Mouse (Mus musculus): Measurements from ENCODE around the gene Fgl2.
"Not testable (repeated sequence)": the region's sequence is repeated elsewhere in the genome, so short reads cannot be mapped to it uniquely, and the experiment has no call there.

Gene Fgl2

DNA sequence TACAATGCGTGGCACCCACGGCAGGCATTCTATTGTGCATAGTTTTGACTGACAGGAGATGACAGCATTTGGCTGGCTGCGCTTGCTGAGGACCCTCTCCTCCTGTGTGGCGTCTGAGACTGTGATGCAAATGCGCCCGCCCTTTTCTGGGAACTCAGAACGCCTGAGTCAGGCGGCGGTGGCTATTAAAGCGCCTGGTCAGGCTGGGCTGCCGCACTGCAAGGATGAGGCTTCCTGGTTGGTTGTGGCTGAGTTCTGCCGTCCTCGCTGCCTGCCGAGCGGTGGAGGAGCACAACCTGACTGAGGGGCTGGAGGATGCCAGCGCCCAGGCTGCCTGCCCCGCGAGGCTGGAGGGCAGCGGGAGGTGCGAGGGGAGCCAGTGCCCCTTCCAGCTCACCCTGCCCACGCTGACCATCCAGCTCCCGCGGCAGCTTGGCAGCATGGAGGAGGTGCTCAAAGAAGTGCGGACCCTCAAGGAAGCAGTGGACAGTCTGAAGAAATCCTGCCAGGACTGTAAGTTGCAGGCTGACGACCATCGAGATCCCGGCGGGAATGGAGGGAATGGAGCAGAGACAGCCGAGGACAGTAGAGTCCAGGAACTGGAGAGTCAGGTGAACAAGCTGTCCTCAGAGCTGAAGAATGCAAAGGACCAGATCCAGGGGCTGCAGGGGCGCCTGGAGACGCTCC lies at the start of gene Fgl2:
Gene Fgl2, plus strand, starts transcription at position 150 of the 687 bp plus-strand sequence.
- DNase-seq, result peak; percentile 97

DNA sequence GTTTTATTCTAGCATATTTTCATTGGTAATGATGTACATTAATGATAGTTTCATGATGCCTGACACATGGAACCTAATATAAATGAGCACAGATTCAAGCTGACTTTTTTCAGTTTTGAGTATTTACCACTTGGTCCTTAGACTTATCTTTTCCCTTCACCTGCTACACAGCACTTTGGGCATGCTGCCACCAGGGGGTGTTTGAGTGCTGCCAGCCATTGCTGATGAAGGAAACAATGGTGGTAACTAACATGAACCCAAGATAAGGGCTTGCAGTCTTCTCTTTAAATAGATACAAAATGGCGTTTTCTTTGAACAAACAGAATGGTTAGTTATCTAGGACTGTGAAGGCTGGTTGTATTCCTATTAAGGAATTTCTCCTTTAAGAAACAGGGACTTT lies 45.9 kb upstream of the Fgl2 start:
- DNase-seq, result no peak

- DNase-seq, result peak; percentile 90
Measured at GRCm38 (mm10) chr5:21328560-21328959, 43.9 kb upstream of the Fgl2 start.

- DNase-seq, result peak; percentile 94
Measured at GRCm38 (mm10) chr5:21329672-21330665, 42.5 kb upstream of the Fgl2 start.

- no peak for DNase-seq
Measured at GRCm38 (mm10) chr5:21331656-21332055, 40.8 kb upstream of the Fgl2 start.

DNA sequence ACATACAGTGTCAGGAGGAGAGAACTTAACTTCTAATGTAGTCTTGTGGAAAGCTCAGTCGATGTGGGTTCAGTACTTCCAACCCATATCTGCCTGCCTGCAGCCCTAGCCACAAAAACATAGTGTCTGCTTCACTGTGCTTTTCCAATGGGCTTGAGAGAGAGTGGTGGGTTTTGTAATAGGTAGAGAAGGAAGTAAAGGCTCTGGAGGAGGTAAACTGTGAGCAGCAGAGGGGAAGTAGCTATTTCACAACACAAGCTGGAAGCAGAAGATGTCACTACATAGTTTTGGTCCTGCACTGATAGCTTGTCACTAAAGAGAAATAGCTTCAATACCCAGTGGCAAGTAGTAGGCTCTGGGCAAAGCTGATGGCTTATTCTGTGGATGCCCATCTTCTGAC lies 40.3 kb upstream of the Fgl2 start:
- no peak for DNase-seq

DNA sequence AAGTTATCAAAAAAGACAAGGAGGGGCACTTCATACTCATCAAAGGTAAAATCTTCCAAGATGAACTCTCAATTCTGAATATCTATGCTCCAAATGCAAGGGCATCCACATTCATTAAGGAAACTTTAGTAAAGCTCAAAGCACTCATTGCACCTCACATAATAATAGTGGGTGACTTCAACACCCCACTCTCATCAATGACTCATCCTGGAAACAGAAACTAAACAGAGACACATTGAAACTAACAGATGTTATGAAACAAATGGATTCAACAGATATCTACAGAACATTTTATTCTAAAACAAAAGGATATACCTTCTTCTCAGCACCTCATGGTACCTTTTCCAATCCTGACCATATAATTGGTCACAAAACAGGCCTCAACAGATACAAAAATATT lies 30.2 kb upstream of the Fgl2 start:
- not testable (repeated sequence) for DNase-seq

DNA sequence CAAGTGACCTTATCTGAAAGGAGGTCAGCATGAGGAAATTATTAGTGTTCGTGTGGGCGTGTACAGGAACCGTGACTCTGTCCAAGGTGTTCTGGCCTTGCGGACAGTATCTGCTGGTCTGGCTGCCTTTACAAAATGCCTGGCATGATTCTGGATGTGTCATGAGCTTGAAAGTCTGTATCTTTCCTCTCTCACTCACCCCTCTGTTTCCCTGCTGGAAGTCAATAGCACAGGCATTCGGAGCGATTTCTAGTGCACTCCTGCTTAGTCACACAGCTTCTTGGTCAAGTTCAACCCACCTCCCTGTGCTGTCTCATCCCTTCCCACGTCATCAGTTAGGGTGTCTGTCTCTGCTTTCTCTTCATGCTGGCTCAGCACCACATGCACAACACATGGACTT lies 24.1 kb upstream of the Fgl2 start:
- peak; percentile 95 for DNase-seq

DNA sequence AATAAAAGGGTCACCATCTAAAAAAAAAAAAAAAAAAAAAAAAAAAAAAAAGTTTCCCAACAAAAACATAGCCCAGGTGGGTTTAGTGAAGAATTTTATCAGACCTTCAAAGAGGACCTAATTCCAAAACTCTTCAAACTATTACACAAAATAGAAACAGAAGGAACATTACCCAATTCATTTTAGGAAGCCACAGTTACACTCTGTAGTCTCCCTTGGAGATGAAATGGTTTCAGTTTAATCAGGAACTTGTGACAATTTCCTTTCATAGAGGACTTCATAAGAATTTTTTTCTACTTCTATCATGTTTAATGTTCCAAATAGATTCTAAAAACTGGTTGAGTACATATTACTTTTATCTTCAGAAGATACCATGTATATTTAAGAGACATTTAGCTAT lies 20.8 kb upstream of the Fgl2 start:
- DNase-seq, result no peak

- no peak for DNase-seq
Measured at GRCm38 (mm10) chr5:21358648-21359047, 13.8 kb upstream of the Fgl2 start.

- DNase-seq, result no peak
Measured at GRCm38 (mm10) chr5:21363343-21363742, 9.1 kb upstream of the Fgl2 start.

DNA sequence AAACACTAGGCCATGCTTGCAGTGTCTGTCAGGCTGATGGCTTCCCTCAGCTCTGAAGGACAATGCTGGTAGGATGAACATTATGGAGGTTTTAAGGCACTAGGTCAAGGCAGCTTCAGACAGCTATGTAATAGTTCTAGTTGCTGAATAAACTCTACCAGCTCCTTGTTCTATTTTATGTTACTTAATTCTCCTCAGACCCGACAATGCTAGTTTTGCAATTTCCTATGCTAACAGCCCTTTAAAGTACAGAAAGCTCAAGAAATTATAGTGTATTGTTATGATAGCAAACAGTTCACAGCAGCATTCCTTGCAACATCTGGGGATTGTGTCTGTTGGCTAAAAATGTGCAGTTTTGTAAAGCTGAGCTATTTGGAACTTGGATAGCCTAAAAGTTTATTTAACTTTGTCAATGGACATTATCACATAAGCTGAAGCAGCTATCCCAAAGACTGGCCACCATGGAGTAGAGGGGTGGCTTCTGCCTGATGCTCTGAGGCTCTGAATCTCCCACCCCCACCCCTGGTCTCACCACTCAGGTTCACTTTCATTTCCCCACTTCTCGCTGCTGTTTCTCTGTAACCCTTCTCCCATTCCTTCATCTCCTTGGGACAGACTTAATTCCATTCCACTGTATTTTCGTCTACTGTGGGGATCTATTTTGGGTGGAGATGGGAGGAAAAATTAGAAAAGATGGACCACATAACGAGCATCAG lies 5.9 kb upstream of the Fgl2 start:
- no peak for DNase-seq

DNA sequence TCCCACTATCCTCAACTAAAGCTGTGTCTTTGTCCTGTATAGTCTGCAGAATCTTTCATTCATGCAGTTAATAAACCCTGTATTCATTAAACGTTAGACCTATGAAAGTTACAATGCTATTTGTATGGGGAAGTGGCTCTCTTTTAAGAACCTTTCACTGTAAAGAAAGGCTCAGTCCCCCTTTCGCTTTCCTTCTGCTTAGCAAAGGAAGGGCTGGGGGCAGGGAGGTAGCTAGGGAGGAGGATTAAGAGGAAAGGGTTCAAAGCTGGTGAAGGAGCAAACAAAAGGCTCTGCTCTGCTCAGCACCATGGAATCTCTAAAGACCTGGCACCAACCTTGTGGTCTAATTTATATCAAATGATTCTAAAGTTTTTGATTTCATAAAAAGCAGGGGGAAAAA lies 4.9 kb upstream of the Fgl2 start:
- DNase-seq, result no peak

DNA sequence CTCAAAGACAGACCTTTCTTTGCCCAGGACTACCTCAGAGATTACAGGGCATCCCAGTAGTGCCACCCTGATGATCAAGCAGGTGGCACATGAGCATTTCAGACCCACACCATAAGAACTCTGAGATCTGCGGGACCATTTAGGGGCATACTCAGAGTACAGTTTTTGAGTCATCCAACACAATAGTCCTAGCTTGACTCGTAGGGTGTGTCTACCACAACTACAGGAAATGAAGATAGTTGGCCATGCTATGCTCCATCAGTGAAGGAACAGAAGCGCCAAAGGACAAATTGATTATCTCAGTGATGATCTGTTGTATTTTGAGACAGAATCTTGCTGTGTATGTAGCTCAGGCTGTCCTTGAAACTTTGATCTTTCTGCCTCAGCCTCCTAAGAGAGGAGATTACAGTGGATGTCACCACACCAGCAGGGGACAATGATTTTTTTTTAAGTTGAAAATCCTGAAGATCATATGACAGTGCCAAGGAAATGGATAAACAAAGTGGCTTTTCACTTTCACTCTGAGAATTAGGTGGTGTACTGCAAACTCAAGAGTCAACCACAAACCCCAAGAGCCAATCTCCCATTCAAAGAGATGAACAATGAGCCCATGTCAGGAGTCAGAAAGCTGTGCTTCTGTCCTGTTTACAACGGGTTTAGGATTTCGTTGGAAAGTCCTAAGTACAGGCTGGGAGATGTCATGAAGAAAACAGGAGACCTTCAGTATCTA lies 2.1 kb upstream of the Fgl2 start:
- no peak for DNase-seq

DNA sequence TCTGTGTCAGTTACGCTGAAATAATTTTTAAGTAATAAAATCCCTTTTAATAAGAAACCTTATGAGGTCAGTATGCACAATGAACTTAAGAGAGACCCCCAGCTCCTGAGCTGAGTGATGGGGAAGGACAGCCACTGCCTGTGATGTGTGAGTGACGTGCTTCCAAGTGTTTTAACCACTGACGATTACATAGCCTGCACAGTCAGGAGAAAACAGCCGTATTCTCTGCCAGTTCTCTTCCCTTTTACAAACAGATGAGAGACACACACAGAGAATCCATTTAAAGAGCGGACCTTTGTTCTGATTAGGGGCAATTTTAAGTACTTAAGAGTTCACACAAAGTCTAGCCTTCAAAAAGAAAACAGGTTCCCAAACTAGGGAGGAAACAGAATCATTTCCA lies 522 bp upstream of the Fgl2 start:
- DNase-seq, result no peak

DNA sequence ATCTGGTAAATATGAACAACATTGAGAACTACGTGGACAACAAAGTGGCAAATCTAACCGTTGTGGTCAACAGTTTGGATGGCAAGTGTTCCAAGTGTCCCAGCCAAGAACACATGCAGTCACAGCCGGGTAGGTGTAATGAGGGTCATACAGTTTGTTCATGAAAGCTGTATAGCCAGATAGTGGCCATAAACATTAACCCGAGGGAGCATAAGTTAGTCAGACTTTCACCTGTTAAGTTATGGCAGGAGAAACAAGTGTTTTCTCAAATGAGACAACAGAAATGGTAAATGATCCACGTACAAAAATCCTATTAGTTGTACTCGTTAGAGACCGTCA lies 707 bp downstream of the Fgl2 start:
- no peak for DNase-seq

DNA sequence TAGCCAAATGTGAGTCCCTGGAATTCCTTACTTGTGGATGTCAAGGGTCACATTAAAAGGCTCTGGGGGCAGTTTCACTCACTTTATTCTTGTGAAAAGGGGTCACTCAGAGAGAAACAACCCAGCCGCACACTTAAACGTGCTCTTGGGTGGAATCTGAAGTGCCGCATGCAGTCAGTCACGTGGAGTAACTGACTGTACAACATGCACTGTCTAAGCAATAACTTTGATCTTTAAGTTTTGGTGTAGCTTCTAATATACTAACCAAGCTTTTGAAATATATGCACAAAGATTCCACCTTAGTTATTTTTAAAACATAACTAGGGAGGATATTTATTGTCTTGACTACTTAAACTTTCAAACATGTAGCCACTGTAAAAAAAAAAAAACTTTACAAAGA lies 4.5 kb downstream of the Fgl2 start:
- DNase-seq, result peak; percentile 36

GRCm38 (mm10) chr5:21378397-21378796 lies 6.0 kb downstream of the Fgl2 start:
- DNase-seq, result peak; percentile 19

- DNase-seq, result no peak
Measured at GRCm38 (mm10) chr5:21381986-21382385, 9.5 kb downstream of the Fgl2 start.

- no peak for DNase-seq
Measured at GRCm38 (mm10) chr5:21382678-21383077, 10.2 kb downstream of the Fgl2 start.

DNA sequence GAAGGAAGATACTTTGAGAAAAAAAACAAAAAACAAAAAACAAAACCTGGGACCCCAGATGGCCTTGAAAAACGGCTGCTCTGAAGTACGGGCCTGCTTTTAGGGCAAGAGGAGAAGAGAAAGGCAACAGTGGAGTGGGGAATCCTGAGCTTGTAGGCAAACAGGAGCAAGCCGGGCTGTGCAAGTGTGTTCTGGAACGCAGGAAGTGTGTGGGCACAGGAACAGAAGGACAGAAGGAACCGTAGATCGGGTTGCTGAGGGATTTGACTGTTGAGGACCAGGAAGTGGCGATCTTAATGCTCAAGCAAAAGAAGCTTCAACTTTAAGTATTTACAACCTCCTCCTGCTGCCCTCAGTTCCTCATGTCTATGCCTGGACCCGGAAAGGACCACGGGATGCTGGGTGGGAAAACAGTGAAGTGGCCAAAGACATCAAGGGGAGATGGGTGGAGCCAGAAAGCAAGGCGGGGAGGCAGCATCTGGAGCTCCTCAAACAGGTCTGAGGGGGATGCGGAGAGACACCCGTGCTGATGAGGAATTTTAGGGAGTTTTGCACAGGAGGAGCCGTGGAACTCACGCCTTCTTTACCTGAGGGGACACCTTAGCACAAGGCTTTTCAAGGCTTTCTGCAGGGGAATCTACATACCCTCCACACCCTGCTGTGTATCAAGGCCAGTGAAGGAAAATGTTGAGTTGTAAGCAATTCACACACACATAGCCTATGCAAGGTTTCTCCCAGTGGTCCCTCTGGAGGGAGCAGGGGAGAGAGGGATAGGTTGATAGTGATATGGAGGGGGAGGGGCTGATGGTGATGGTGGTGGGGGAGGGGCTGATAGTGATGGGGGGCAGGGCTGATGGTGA lies 11.2 kb downstream of the Fgl2 start:
- peak; percentile 95 for DNase-seq
